Mouse (Mus musculus): Measurements from ENCODE around the gene Dmrt3.

GRCm38 (mm10) chr19:25564430-25564829, 45.7 kb upstream of the Dmrt3 start:
- TF ChIP-seq EP300 (IDR thresholded peaks at IDR 0.05; ENCODE audit: low read depth) (no peak), CTCF (IDR thresholded peaks at IDR 0.05; ENCODE audit: low read depth) (no peak)

Measured in liver, postnatal 0 days (tissue).